Mouse (Mus musculus) limb, embryonic 14.5 days (tissue): ENCODE data around the gene Fbxl2. TPM values are rescaled to one million over a fixed set of nuclear protein-coding genes. Genes with fewer than 3 reads are reported as not detected.

Source experiments
- ATAC-seq: fragments of 200-750 bp; cut with Nextera tagmentation; 2 replicates; pipeline ENCODE4 v1.8.0; 2017; ENCODE audit warnings: low read depth, moderate number of reproducible peaks, moderate TSS enrichment; ENCODE audit not compliant: low FRiP score
- DNase-seq: peaks from one replicate; pipeline ENCODE4 v3.0.0-alpha.2; 2015; ENCODE audit warnings: low spot score
- H3K27ac ChIP-seq: fragments of 300-500 bp; sonication (generic); replicated peaks from 2 replicates; pipeline ENCODE4 v1.5.1; 2014; ENCODE audit warnings: low read depth, mild to moderate bottlenecking, low read length, moderate library complexity, mixed read lengths
- H3K27me3 ChIP-seq: fragments of 300-500 bp; sonication (generic); 2 replicates; pipeline ENCODE4 v1.6.1; 2014; ENCODE audit warnings: low read length, mixed read lengths; ENCODE audit not compliant: control insufficient read depth, insufficient read depth
- H3K36me3 ChIP-seq: fragments of 300-500 bp; sonication (generic); 2 replicates; pipeline ENCODE4 v1.6.1; 2014; ENCODE audit warnings: mild to moderate bottlenecking, low read length, moderate library complexity, mixed read lengths; ENCODE audit not compliant: control insufficient read depth, insufficient read depth
- H3K4me1 ChIP-seq: fragments of 300-500 bp; sonication (generic); 2 replicates; pipeline ENCODE4 v1.6.1; 2014; ENCODE audit warnings: antibody characterized with exemption, low read length, mixed read lengths; ENCODE audit not compliant: control insufficient read depth, insufficient read depth
- H3K4me2 ChIP-seq: fragments of 300-500 bp; sonication (generic); replicated peaks from 2 replicates; pipeline ENCODE4 v1.6.1; 2014; ENCODE audit warnings: low read depth, mild to moderate bottlenecking, low read length, moderate library complexity; ENCODE audit not compliant: severe bottlenecking
- H3K4me3 ChIP-seq: fragments of 300-500 bp; sonication (generic); replicated peaks from 2 replicates; pipeline ENCODE4 v1.5.1; 2014; ENCODE audit warnings: low read length
- H3K9ac ChIP-seq: fragments of 300-500 bp; sonication (generic); 2 replicates; pipeline ENCODE4 v1.6.1; 2014; ENCODE audit warnings: mild to moderate bottlenecking, low read depth, low read length, moderate library complexity; ENCODE audit not compliant: severe bottlenecking
- H3K9me3 ChIP-seq: fragments of 300-500 bp; sonication (generic); 2 replicates; pipeline ENCODE4 v1.6.1; 2016; ENCODE audit warnings: low read length; ENCODE audit not compliant: control insufficient read depth
- POLR2A ChIP-seq: fragments of 200-500 bp; IDR thresholded peaks from 2 replicates; pipeline ENCODE4 v1.8.0; 2012; ENCODE audit warnings: inconsistent platforms, mild to moderate bottlenecking, moderate library complexity, borderline replicate concordance; ENCODE audit not compliant: insufficient read depth, insufficient read length; ENCODE audit errors: extremely low read depth
- WGBS: fragments of 180-500 bp; shearing (Covaris S2); extraction: QIAGEN DNeasy Blood & Tissue Kit; methylation state at CpG from one replicate; pipeline ENCODE4 v1.1.7; 2014; 5-methylcytosine and 5-hydroxymethylcytosine counted together
- polyA plus RNA-seq, 2 experiments: library from polyadenylated mRNA; depleted of rRNA in 1 of 2; stranded (reverse) in 1 of 2; unstranded in 1 of 2; fragments of >200 nt; fragmentation: Nextera tagmentation in 1 of 2; extraction: Ambion mirVana in 1 of 2; gene quantifications; 2 replicates each; pipeline versions ENCODE4 v1.2.1 to v1.2.3; 2012 to 2014

Fbxl2 gene
- polyA plus RNA-seq, 2 experiments, result 4.6 to 8.3 TPM

- Histone ChIP-seq H3K4me1 (no peaks in the 10 kb centered on the region), H3K4me3 (no peak overlapping the region), H3K9me3 (no peaks in the 10 kb centered on the region), H3K9ac (no peak overlapping the region), H3K36me3 (peaks cover 89% of the 10 kb centered on the region), H3K27me3 (no peaks in the 10 kb centered on the region), H3K27ac (no peak overlapping the region), H3K4me2 (no peak overlapping the region)
- TF ChIP-seq POLR2A, result no peak
- 93% methylated on average over 4 of the region's 4 CpGs for WGBS
- no peak for ATAC-seq
- no peak for DNase-seq
Measured at GRCm38 (mm10) chr9:113973857-113974256, 72.1 kb downstream of the Fbxl2 start.

- no peaks in the 10 kb centered on the region for H3K4me1 ChIP-seq
- no peak overlapping the region for H3K4me2 ChIP-seq
- no peak overlapping the region for H3K9ac ChIP-seq
- peaks cover 87% of the 10 kb centered on the region for H3K36me3 ChIP-seq
- no peak for ATAC-seq
- no peak overlapping the region for H3K4me3 ChIP-seq
- no peak for DNase-seq
- H3K27me3 ChIP-seq, result no peaks in the 10 kb centered on the region
- no peaks in the 10 kb centered on the region for H3K9me3 ChIP-seq
- H3K27ac ChIP-seq, result no peak overlapping the region
- 77% methylated on average over 8 of the region's 8 CpGs for WGBS
- no peak for TF ChIP-seq POLR2A
Measured at GRCm38 (mm10) chr9:113971615-113972014, 74.4 kb downstream of the Fbxl2 start.

DNA sequence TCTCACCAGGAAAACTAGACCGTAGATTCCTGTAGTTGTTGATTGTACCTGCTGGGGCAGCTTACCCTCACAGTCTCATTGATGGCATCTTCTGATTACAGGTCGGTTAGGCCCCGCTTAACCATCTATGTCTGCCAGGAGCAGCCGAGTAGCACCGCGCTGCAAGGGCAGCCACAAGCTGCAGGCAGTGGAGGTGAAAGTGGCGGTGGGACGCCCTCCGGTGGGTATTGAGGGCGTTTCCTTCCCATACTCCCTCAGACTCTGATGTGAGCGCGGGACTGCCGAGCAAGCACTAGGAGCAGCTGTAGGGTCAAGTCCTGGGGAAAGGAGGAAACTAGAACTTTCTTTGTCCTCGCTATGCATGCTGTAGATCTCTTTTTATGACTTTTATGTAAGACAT is 76.0 kb downstream of the Fbxl2 start:
- Histone ChIP-seq H3K9me3 (no peaks in the 10 kb centered on the region), H3K27me3 (no peaks in the 10 kb centered on the region), H3K36me3 (peaks cover 87% of the 10 kb centered on the region), H3K4me2 (no peak overlapping the region), H3K27ac (no peak overlapping the region), H3K9ac (no peak overlapping the region), H3K4me3 (no peak overlapping the region), H3K4me1 (no peaks in the 10 kb centered on the region)
- 89% methylated on average over 14 of the region's 14 CpGs for WGBS
- no peak for ATAC-seq
- TF ChIP-seq POLR2A, result no peak
- no peak for DNase-seq

DNA sequence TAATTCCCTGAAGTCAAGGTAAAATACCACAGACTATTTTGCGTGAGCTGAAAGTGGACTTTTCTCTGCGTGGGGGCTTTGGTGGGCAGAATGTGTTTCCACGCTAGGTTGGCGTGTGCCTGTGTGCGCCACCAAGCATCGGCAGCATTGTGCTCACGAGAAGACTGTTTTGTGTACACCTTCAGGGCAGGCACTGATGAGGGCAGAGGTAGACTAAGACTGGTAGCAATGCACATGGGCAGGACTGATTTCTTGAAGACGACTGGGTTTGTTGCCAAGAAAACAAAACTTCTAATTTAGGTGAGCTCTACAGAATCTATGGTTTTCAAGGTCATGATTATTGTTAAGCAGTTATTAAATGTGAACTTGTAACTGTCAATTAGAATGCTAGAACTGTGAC is 76.6 kb downstream of the Fbxl2 start:
- no peak for DNase-seq
- 92% methylated on average over 8 of the region's 8 CpGs for WGBS

DNA sequence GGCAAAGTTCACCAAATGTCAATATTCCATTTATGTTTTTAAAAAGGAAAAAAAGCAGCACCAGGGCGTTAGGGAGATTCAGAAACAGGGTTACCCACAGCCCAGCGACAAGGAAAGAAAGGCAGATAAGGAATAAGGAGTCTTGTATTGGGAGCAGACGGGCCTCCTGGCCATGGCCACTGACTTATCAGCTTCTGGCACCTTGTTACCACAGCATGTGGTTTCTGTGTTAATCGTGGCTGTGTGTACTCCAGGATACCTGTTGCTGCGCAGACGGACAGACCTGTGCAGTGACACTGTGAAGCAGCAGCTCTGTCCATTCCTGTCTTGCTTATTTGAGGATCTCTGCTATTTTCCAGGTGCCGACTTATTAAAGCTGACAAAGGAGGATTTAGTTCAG is 77.0 kb downstream of the Fbxl2 start:
- no peak for TF ChIP-seq POLR2A
- Histone ChIP-seq H3K9me3 (no peaks in the 10 kb centered on the region), H3K9ac (no peak overlapping the region), H3K4me3 (no peak overlapping the region), H3K4me1 (no peaks in the 10 kb centered on the region), H3K4me2 (no peak overlapping the region), H3K27me3 (no peaks in the 10 kb centered on the region), H3K36me3 (peaks cover 87% of the 10 kb centered on the region), H3K27ac (no peak overlapping the region)
- 93% methylated on average over 7 of the region's 7 CpGs for WGBS
- ATAC-seq (no peak), DNase-seq (no peak)

More for the DNA sequence above, 76.6 kb downstream of the Fbxl2 start:
- Histone ChIP-seq H3K27me3 (no peaks in the 10 kb centered on the region), H3K9ac (no peak overlapping the region), H3K36me3 (peaks cover 87% of the 10 kb centered on the region), H3K4me3 (no peak overlapping the region), H3K4me2 (no peak overlapping the region), H3K4me1 (no peaks in the 10 kb centered on the region), H3K27ac (no peak overlapping the region), H3K9me3 (no peaks in the 10 kb centered on the region)
- no peak for TF ChIP-seq POLR2A
- no peak for ATAC-seq

DNA sequence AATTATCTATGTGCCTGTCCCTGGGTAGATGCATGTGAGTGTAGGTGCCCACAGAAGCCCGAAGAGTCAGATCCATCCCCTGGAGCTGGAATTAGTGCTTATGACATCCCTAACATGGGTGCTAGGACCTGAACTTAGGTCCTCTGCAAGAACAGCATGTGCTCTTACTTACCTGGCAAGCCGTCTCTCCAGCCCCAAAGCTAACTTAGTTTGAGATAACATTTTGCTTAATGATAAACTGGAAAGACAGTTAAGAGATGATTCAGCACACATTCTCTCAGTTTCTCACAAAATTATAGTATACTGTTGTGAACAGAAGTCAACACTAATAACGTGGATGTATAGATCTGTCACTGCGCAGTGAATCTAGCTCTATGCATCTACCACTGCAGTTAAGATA is 79.2 kb downstream of the Fbxl2 start:
- no peak for TF ChIP-seq POLR2A
- ATAC-seq, result no peak
- Histone ChIP-seq H3K4me2 (no peak overlapping the region), H3K27ac (no peak overlapping the region), H3K9me3 (no peaks in the 10 kb centered on the region), H3K4me3 (no peak overlapping the region), H3K36me3 (peaks cover 89% of the 10 kb centered on the region), H3K27me3 (no peaks in the 10 kb centered on the region), H3K9ac (no peak overlapping the region), H3K4me1 (no peaks in the 10 kb centered on the region)
- no peak for DNase-seq
- WGBS, result 93% methylated on average over 4 of the region's 4 CpGs
